ENCODE assay signal across 7 mouse cellular contexts in genomic region chr11:75912944-75913657, GRCm38 (mm10). TPM values are rescaled to one million over a fixed set of nuclear protein-coding genes. Genes with fewer than 3 reads are reported as not detected.
A peak's percentile ranks its signal among the peaks of the same experiment; 100 is the strongest.
DNase-seq lines count a peak whose midpoint lies in the region.

No protein-coding gene starts in this region.

- DNase-seq in urinary bladder, adult 18-20 months (ENCODE audit: low spot score in 2 of 2), result peak; percentile 34 to 44
- no peak for DNase-seq in urinary bladder, postnatal 10 days (ENCODE audit: low spot score)
- peak; percentile 81 to 89 for DNase-seq in adrenal gland, postnatal 36 days
- peak; percentile 64 for DNase-seq in forelimb bud, embryonic 11.5 days (ENCODE audit: low read depth, low spot score)
- peak; percentile 47 to 70 for DNase-seq in kidney, adult 8-10 months
- peak; percentile 84 for DNase-seq in lung, postnatal 10 days
- peak; percentile 38 to 63 for DNase-seq in spleen, postnatal 14 days (ENCODE audit: low spot score in 2 of 2)

RNA-seq across cellular contexts. Expression of gene Rph3al, which starts 25.1 kb away (rescaled TPM):
- total RNA-seq in adrenal gland, postnatal 36 days (2021), result 10 to 100 TPM; 14.5 to 14.8 TPM
